Mouse (Mus musculus) layer of hippocampus, postnatal 25 days (tissue): ENCODE measurements at regions not wholly inside any gene's neighbourhood (a gene's known extent, or its start where the extent isn't known, plus 50 kb on each side); places are given as distances from the start of the nearest gene placed in this dataset.

Experiments
- DNase-seq, 2 experiments: peaks; one replicate each; pipeline ENCODE4 v3.0.0; 2022; ENCODE audit warnings: mixed read lengths in 2 of 2, low spot score in 1 of 2; ENCODE audit errors: extremely low spot score in 1 of 2

GRCm38 (mm10) chr12:7774127-7774526, 203.3 kb upstream of the Apob start:
- no peak for DNase-seq

GRCm38 (mm10) chr12:7776335-7776734, 201.1 kb upstream of the Apob start:
- no peak for DNase-seq

- DNase-seq = peak; percentile 27 to 53
These were observed 200.0 kb upstream of the Apob start for GRCm38 (mm10) chr12:7777220-7778055.

GRCm38 (mm10) chr12:7778056-7778440, 199.4 kb upstream of the Apob start:
- DNase-seq = peak in 1 of 2 experiments; percentile 54

- peak; percentile 19 for DNase-seq
These were observed 160.8 kb upstream of the Apob start for GRCm38 (mm10) chr12:7816616-7817015.

GRCm38 (mm10) chr12:7820006-7820704, 157.3 kb upstream of the Apob start:
- no peak for DNase-seq

GRCm38 (mm10) chr12:7820718-7821117, 156.7 kb upstream of the Apob start:
- no peak for DNase-seq

GRCm38 (mm10) chr12:7835731-7836130, 141.7 kb upstream of the Apob start:
- DNase-seq = no peak

- DNase-seq = peak in 1 of 2 experiments; percentile 7
These were observed 123.6 kb upstream of the Apob start for GRCm38 (mm10) chr12:7853876-7854275.

- no peak for DNase-seq
These were observed 121.8 kb upstream of the Apob start for GRCm38 (mm10) chr12:7855683-7856082.

- no peak for DNase-seq
These were observed 117.9 kb upstream of the Apob start for GRCm38 (mm10) chr12:7859533-7859932.

- DNase-seq = no peak
These were observed 107.4 kb upstream of the Apob start for GRCm38 (mm10) chr12:7870004-7870403.

- DNase-seq = no peak
These were observed 107.0 kb upstream of the Apob start for GRCm38 (mm10) chr12:7870473-7870872.

GRCm38 (mm10) chr12:7875454-7875853, 102.0 kb upstream of the Apob start:
- no peak for DNase-seq

- DNase-seq = no peak
These were observed 101.0 kb upstream of the Apob start for GRCm38 (mm10) chr12:7876302-7877063.

- DNase-seq = no peak
These were observed 98.7 kb upstream of the Apob start for GRCm38 (mm10) chr12:7878761-7879160.

GRCm38 (mm10) chr12:7896156-7896555, 81.3 kb upstream of the Apob start:
- no peak for DNase-seq

GRCm38 (mm10) chr12:7905329-7905728, 72.1 kb upstream of the Apob start:
- DNase-seq = peak in 1 of 2 experiments; percentile 12

GRCm38 (mm10) chr12:7906831-7907230, 70.6 kb upstream of the Apob start:
- no peak for DNase-seq

GRCm38 (mm10) chr12:7909746-7910360, 67.6 kb upstream of the Apob start:
- DNase-seq = no peak

- no peak for DNase-seq
These were observed 66.9 kb upstream of the Apob start for GRCm38 (mm10) chr12:7910509-7910908.
